Mouse (Mus musculus): ENCODE results near the gene Pcsk5. TPM values are rescaled to one million over a fixed set of nuclear protein-coding genes. Genes with fewer than 3 reads are reported as not detected.

Pcsk5 gene
- total RNA-seq, 2 experiments from 2014 or later = 18.1 to 18.5 TPM

- intact Hi-C loops (cut with DNase I) = no loop called here
- DNase-seq (ENCODE audit: extremely low spot score in 1 of 2, low spot score in 2 of 2) = no peak
Measured at GRCm38 (mm10) chr19:17385022-17385421, 452.4 kb downstream of the Pcsk5 start.

- DNase-seq (ENCODE audit: extremely low spot score in 1 of 2, low spot score in 2 of 2) = no peak
- intact Hi-C loops (cut with DNase I) = no loop called here
Measured at GRCm38 (mm10) chr19:17382807-17383397, 454.5 kb downstream of the Pcsk5 start.

Data from left cerebral cortex, postnatal 10 days (tissue).